ENCODE assay signal across 9 mouse cellular contexts in the genomic region with DNA sequence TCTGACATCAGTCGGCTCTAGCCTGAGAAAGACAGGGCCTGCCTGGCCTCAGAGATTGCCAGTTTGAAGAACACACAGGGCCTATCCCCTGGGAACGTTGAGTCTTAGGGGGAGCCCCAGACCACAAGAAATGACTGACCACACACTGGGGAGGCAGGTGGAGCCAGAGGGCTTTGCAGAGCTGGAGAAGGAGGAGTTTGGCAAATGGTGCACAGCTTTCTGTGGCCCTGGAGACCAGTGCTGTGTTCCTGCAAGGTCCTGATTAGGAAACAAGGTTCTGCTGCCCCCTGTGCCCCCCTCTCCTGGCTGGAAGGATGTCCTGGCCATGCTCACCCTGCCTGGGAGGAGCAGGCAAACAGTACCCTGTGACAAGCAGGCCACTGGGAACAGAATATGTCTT.
DNase-seq lines count a peak whose midpoint lies in the region; ATAC-seq and TF ChIP-seq lines count a peak whose summit lies in the region.
"Had no signal": no experiment of that assay in that cellular context is flagged by ENCODE, and none has a peak within 500 bp of the region (broad histone marks: within the 10 kb centered on the region; RNA-seq: fewer than 3 reads in every experiment).

No protein-coding gene starts in this region.

- no peak overlapping the region for H3K4me3 ChIP-seq in liver, postnatal 0 days (ENCODE audit: low read depth, low read length)

- H3K4me1 ChIP-seq in liver, postnatal 0 days (ENCODE audit: insufficient read depth) = no peaks in the 10 kb centered on the region; the same call in 1 of the 2 replicates

- no peaks in the 10 kb centered on the region for H3K9me3 ChIP-seq in liver, postnatal 0 days (ENCODE audit: low read length)

- 21% methylated on average over 2 of the region's 2 CpGs for WGBS in liver, postnatal 0 days (ENCODE audit: insufficient replicate concordance)

- H3K27ac ChIP-seq in liver, postnatal 0 days (ENCODE audit: low read depth) = no peak overlapping the region
- H3K27ac ChIP-seq: liver, embryonic 14.5 days had no signal

- H3K9ac ChIP-seq in liver, postnatal 0 days (replicated peaks) = no peak overlapping the region
- H3K9ac ChIP-seq: liver, embryonic 14.5 days had no signal

- H3K36me3 ChIP-seq in liver, postnatal 0 days (replicated peaks; ENCODE audit: insufficient read depth, low read length) = no peaks in the 10 kb centered on the region

- TF ChIP-seq CTCF in liver, postnatal 0 days (IDR thresholded peaks at IDR 0.05; ENCODE audit: low read depth) = no peak; the same call in 1 of the 2 replicates

- no peaks in the 10 kb centered on the region; the same call in 1 of the 2 replicates for H3K27me3 ChIP-seq in liver, postnatal 0 days (ENCODE audit: insufficient read depth, low read length)

- ATAC-seq in liver, postnatal 0 days = no peak

- H3K4me2 ChIP-seq in liver, postnatal 0 days (ENCODE audit: low read depth, low read length) = no peak overlapping the region

- peak; percentile 21 for DNase-seq in layer of hippocampus, adult 11-12 months (ENCODE audit: low spot score)
- DNase-seq in layer of hippocampus, adult 9-10 months (ENCODE audit: low spot score) = no peak
- DNase-seq in NIH3T3 (ENCODE audit: low read depth) = peak; percentile 87
- peak; percentile 43 for DNase-seq in gastrocnemius, postnatal 10 days
- DNase-seq in kidney, postnatal 10 days = peak; percentile 45
- DNase-seq in liver, postnatal 0 days = no peak
- no peak for DNase-seq in cerebellum, postnatal 14 days
- no peak for DNase-seq in thymus, postnatal 4 days

- TF ChIP-seq EP300 in liver, postnatal 0 days (IDR thresholded peaks at IDR 0.05; ENCODE audit: low read depth) = no peak

Comparison
In these comparisons a context has a peak if more than half of its experiments do, and no peak if none do; other contexts are left out.
1. DNase-seq: peak in layer of hippocampus, adult 11-12 months (single experiment), NIH3T3 (single experiment), gastrocnemius, postnatal 10 days (single experiment) and kidney, postnatal 10 days (single experiment); none in layer of hippocampus, adult 9-10 months (single experiment), liver, postnatal 0 days (single experiment), cerebellum, postnatal 14 days (0 of 2) and thymus, postnatal 4 days (single experiment).